Comparison of ENCODE assay signal across 20 mouse cellular contexts in the genomic region with DNA sequence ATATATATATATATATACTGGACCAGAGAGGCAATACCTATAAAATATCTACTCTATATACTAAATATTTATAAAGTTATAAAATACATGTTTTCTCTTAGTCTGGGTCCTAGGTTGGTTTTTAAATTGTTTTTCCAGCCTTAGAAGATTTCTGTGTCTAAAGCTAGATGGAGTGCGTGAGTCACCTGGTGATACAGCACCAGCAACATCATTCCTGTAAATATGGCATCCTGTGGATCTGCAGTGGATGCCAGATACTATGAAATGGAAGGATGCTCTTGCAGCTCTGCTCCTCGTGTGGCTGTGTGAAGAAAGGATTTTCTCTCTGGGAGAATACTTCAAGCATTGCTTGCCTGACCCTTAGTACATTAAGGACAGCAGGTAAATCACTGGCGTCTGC.
"Had no signal": no experiment of that assay in that cellular context is flagged by ENCODE, and none has a peak within 500 bp of the region (broad histone marks: within the 10 kb centered on the region; RNA-seq: fewer than 3 reads in every experiment).

No protein-coding gene starts in this region.

- H3K27me3 ChIP-seq: liver, embryonic 12.5 days; liver, embryonic 15.5 days; midbrain, embryonic 13.5 days; neural tube, embryonic 13.5 days had no signal

- DNase-seq: kidney, adult 18-20 months; kidney, adult 9 months; kidney, postnatal 25 days; layer of hippocampus, adult 9-11 months; liver; lung, adult 18-20 months; lung, postnatal 14 days; retina, postnatal 1 day; thymus, adult 18-20 months; thymus, postnatal 4 days had no signal

- H3K27ac ChIP-seq: kidney, postnatal 0 days; layer of hippocampus, adult 2 months; limb, embryonic 13.5 days; liver, embryonic 12.5 days; liver, embryonic 15.5 days; macrophage; midbrain, embryonic 13.5 days; neural tube, embryonic 13.5 days had no signal

- H3K9me3 ChIP-seq: limb, embryonic 10.5 days; limb, embryonic 13.5 days; liver, embryonic 12.5 days; liver, embryonic 15.5 days; midbrain, embryonic 13.5 days; neural tube, embryonic 13.5 days had no signal

- H3K4me1 ChIP-seq: liver, embryonic 12.5 days; liver, embryonic 15.5 days; midbrain, embryonic 13.5 days; neural tube, embryonic 13.5 days had no signal

- H3K9ac ChIP-seq: limb, embryonic 13.5 days; liver, embryonic 12.5 days; liver, embryonic 15.5 days; midbrain, embryonic 13.5 days; neural tube, embryonic 13.5 days had no signal

- H3K4me2 ChIP-seq: liver, embryonic 12.5 days; liver, embryonic 15.5 days; midbrain, embryonic 13.5 days; neural tube, embryonic 13.5 days had no signal

- H3K36me3 ChIP-seq: limb, embryonic 10.5 days; limb, embryonic 13.5 days; liver, embryonic 12.5 days; liver, embryonic 15.5 days; midbrain, embryonic 13.5 days; neural tube, embryonic 13.5 days had no signal

- ATAC-seq: liver, embryonic 12.5 days; midbrain, embryonic 13.5 days had no signal

- H3K4me3 ChIP-seq: layer of hippocampus, adult 2 months; limb, embryonic 10.5 days; limb, embryonic 13.5 days; liver, embryonic 12.5 days; liver, embryonic 15.5 days; midbrain, embryonic 13.5 days; myocyte; neural tube, embryonic 13.5 days had no signal
